Mouse (Mus musculus) thymus, adult 2 months (tissue): ENCODE results near the gene Irak2. TPM values are rescaled to one million over a fixed set of nuclear protein-coding genes. Genes with fewer than 3 reads are reported as not detected.
A peak's percentile ranks its signal among the peaks of the same experiment; 100 is the strongest.
"Not testable (repeated sequence)": the region's sequence is repeated elsewhere in the genome, so short reads cannot be mapped to it uniquely, and the experiment has no call there.

ENCODE experiments used
- DNase-seq: peaks from one replicate; pipeline ENCODE4 v3.0.0; 2021
- H3K27ac ChIP-seq: fragments of 200-500 bp; 2 replicates; pipeline ENCODE4 v1.5.1; 2012; ENCODE audit warnings: low read length, control low read depth; ENCODE audit not compliant: control insufficient read depth, insufficient read depth
- H3K27me3 ChIP-seq: fragments of 200-500 bp; 2 replicates; pipeline ENCODE4 v1.6.1; 2012; ENCODE audit warnings: mild to moderate bottlenecking, low read length, moderate library complexity, mixed read lengths; ENCODE audit not compliant: control insufficient read depth, insufficient read depth
- H3K36me3 ChIP-seq: fragments of 200-500 bp; 2 replicates; pipeline ENCODE4 v1.6.1; 2012; ENCODE audit warnings: mild to moderate bottlenecking, low read length, moderate library complexity; ENCODE audit not compliant: control insufficient read depth, insufficient read depth
- H3K4me1 ChIP-seq: fragments of 200-500 bp; replicated peaks from 2 replicates; pipeline ENCODE4 v1.6.1; 2012; ENCODE audit warnings: low read length; ENCODE audit not compliant: control insufficient read depth, insufficient read depth
- H3K4me3 ChIP-seq: fragments of 200-500 bp; 2 replicates; pipeline ENCODE4 v1.5.1; 2012; ENCODE audit warnings: mild to moderate bottlenecking, low read length, control low read depth, moderate library complexity; ENCODE audit not compliant: control insufficient read depth, insufficient read depth
- CTCF ChIP-seq: fragments of 200-500 bp; IDR thresholded peaks from 2 replicates; pipeline ENCODE4 v1.5.1; 2012; ENCODE audit warnings: mild to moderate bottlenecking, control low read depth, low read length, moderate library complexity, borderline replicate concordance; ENCODE audit not compliant: control insufficient read depth, poor library complexity, insufficient read depth; ENCODE audit errors: extremely low read depth
- POLR2A ChIP-seq: fragments of 200-500 bp; IDR thresholded peaks from 2 replicates; pipeline ENCODE4 v1.6.1; 2012; ENCODE audit warnings: mild to moderate bottlenecking, low read length, control low read depth, moderate library complexity; ENCODE audit not compliant: control insufficient read depth, poor library complexity, insufficient read depth; ENCODE audit errors: extremely low read depth
- WGBS: fragments of 180-500 bp; shearing (Covaris S2); methylation state at CpG from one replicate; pipeline ENCODE4 v1.1.7; 2018; 5-methylcytosine and 5-hydroxymethylcytosine counted together
- polyA plus RNA-seq: library from polyadenylated mRNA; depleted of rRNA; stranded (reverse); fragments of >200 nt; gene quantifications from 2 replicates; pipeline ENCODE4 v1.2.3, GENCODE M21; 2012

Irak2 gene
- polyA plus RNA-seq, 1 experiment = 17.8 TPM

GRCm38 (mm10) chr6:113664305-113664704, 26.0 kb downstream of the Irak2 start:
- no peak for DNase-seq
- 84% methylated on average over 7 of the region's 7 CpGs for WGBS
- no peak for TF ChIP-seq POLR2A
- H3K4me3 ChIP-seq = no peak overlapping the region
- no peaks in the 10 kb centered on the region for H3K27me3 ChIP-seq
- H3K36me3 ChIP-seq = no peaks in the 10 kb centered on the region
- peaks cover 26% of the 10 kb centered on the region for H3K4me1 ChIP-seq
- H3K27ac ChIP-seq = no peak overlapping the region

GRCm38 (mm10) chr6:113667611-113668122, 29.4 kb downstream of the Irak2 start:
- H3K27ac ChIP-seq = no peak overlapping the region
- H3K36me3 ChIP-seq = no peaks in the 10 kb centered on the region
- no peak for TF ChIP-seq POLR2A
- no peak for TF ChIP-seq CTCF
- no peak overlapping the region for H3K4me3 ChIP-seq
- peaks cover 22% of the 10 kb centered on the region for H3K4me1 ChIP-seq
- DNase-seq = no peak
- 95% methylated on average over 8 of the region's 8 CpGs for WGBS
- no peaks in the 10 kb centered on the region for H3K27me3 ChIP-seq

- 12% methylated on average over 15 of the region's 15 CpGs for WGBS
Measured at GRCm38 (mm10) chr6:113668287-113669154, 30.3 kb downstream of the Irak2 start.

GRCm38 (mm10) chr6:113669821-113670220, 31.6 kb downstream of the Irak2 start:
- Histone ChIP-seq H3K4me3 (no peak overlapping the region), H3K27ac (no peak overlapping the region; the same call in 1 of the 2 replicates), H3K36me3 (no peaks in the 10 kb centered on the region), H3K27me3 (no peaks in the 10 kb centered on the region), H3K4me1 (peaks cover 22% of the 10 kb centered on the region)
- peak; percentile 48 for DNase-seq
- no peak for TF ChIP-seq CTCF
- no peak for TF ChIP-seq POLR2A
- 60% methylated on average over 7 of the region's 7 CpGs for WGBS

More at GRCm38 (mm10) chr6:113668287-113669154, 30.3 kb downstream of the Irak2 start:
- H3K27me3 ChIP-seq = no peaks in the 10 kb centered on the region
- peaks cover 22% of the 10 kb centered on the region for H3K4me1 ChIP-seq
- TF ChIP-seq CTCF (no peak), POLR2A (no peak)
- peak; percentile 50 for DNase-seq
- peak overlapping the region; percentile 84 for H3K27ac ChIP-seq
- H3K4me3 ChIP-seq = 0 out of 2 replicates have a peak overlapping the region, but pooled peaks have one; percentile 15
- no peaks in the 10 kb centered on the region for H3K36me3 ChIP-seq

GRCm38 (mm10) chr6:113672029-113672428, 33.8 kb downstream of the Irak2 start:
- not testable (repeated sequence) for H3K4me3 ChIP-seq, H3K27ac ChIP-seq, H3K36me3 ChIP-seq, DNase-seq, H3K27me3 ChIP-seq
- H3K4me1 ChIP-seq = peaks cover 25% of the 10 kb centered on the region
- WGBS = 96% methylated on average over 1 of the region's 1 CpGs

- H3K36me3 ChIP-seq = no peaks in the 10 kb centered on the region
- H3K4me1 ChIP-seq = peaks cover 23% of the 10 kb centered on the region
- H3K27ac ChIP-seq = no peak overlapping the region
- H3K27me3 ChIP-seq = no peaks in the 10 kb centered on the region
- no peak overlapping the region for H3K4me3 ChIP-seq
- TF ChIP-seq CTCF (no peak), POLR2A (no peak)
- no peak for DNase-seq
- WGBS = 85% methylated on average over 6 of the region's 6 CpGs
Measured at GRCm38 (mm10) chr6:113672989-113673388, 34.7 kb downstream of the Irak2 start.
